In the genomic region with DNA sequence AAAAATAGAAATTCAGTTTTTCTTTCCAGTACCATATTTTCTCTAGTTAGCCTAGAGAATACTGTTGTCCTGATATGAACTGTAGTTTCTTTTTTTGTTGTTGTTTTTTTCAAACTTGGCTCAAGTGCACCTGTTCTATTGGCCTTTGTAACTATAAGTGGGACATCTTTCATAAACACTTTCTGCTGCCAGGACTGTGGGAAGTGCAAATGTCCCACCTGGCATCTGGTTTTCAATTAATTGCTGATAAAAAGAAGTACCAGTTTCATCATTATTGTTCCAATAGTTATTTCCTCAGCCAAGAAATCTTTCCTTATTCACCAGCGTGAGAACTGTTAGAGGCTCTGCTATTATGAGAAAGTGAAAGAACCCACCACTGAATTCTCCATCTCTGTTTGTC, we compare ENCODE assay signal across 23 mouse cellular contexts.
"Had no signal": no experiment of that assay in that cellular context is flagged by ENCODE, and none has a peak within 500 bp of the region (broad histone marks: within the 10 kb centered on the region; RNA-seq: fewer than 3 reads in every experiment).

No protein-coding gene starts in this region.

- H3K36me3 ChIP-seq: intestine, embryonic 15.5 days; limb, embryonic 10.5 days; limb, embryonic 13.5 days; midbrain, embryonic 12.5 days; midbrain, embryonic 15.5 days; neural tube, embryonic 12.5 days; neural tube, embryonic 15.5 days had no signal

- H3K9ac ChIP-seq: intestine, embryonic 15.5 days; limb, embryonic 13.5 days; liver, embryonic 14.5 days; liver, postnatal 0 days; lung, embryonic 14.5 days; midbrain, embryonic 12.5 days; midbrain, embryonic 15.5 days; neural tube, embryonic 12.5 days; neural tube, embryonic 15.5 days had no signal

- H3K27ac ChIP-seq: intestine, embryonic 15.5 days; limb, embryonic 10.5 days; limb, embryonic 13.5 days; liver, embryonic 14.5 days; macrophage; midbrain, embryonic 12.5 days; midbrain, embryonic 15.5 days; neural tube, embryonic 12.5 days; neural tube, embryonic 15.5 days; stomach, postnatal 0 days had no signal

- ATAC-seq: intestine, embryonic 15.5 days; liver, postnatal 0 days; lung, postnatal 0 days; midbrain, embryonic 15.5 days had no signal

- DNase-seq: kidney, adult 11 months; kidney, adult 9 months; kidney, postnatal 14 days; kidney, postnatal 4 days; liver; liver, postnatal 0 days; right cerebral cortex, adult 18-20 months; right cerebral cortex, postnatal 14 days; right cerebral cortex, postnatal 4 days; thymus, adult 2 months; thymus, postnatal 14 days had no signal

- H3K4me3 ChIP-seq: intestine, embryonic 15.5 days; limb, embryonic 10.5 days; limb, embryonic 13.5 days; midbrain, embryonic 12.5 days; midbrain, embryonic 15.5 days; neural tube, embryonic 12.5 days; neural tube, embryonic 15.5 days had no signal

- H3K4me1 ChIP-seq: intestine, embryonic 15.5 days; limb, embryonic 10.5 days; limb, embryonic 13.5 days; midbrain, embryonic 15.5 days; neural tube, embryonic 12.5 days; neural tube, embryonic 15.5 days had no signal

- H3K4me2 ChIP-seq: intestine, embryonic 15.5 days; limb, embryonic 13.5 days; lung, embryonic 14.5 days; midbrain, embryonic 12.5 days; midbrain, embryonic 15.5 days; neural tube, embryonic 12.5 days; neural tube, embryonic 15.5 days had no signal

- H3K27me3 ChIP-seq: intestine, embryonic 15.5 days; limb, embryonic 13.5 days; midbrain, embryonic 12.5 days; midbrain, embryonic 15.5 days; neural tube, embryonic 12.5 days; neural tube, embryonic 15.5 days had no signal

- H3K9me3 ChIP-seq: intestine, embryonic 15.5 days; limb, embryonic 10.5 days; limb, embryonic 13.5 days; midbrain, embryonic 12.5 days; midbrain, embryonic 15.5 days; neural tube, embryonic 12.5 days; neural tube, embryonic 15.5 days had no signal
